Mouse (Mus musculus) olfactory bulb, adult 2 months (tissue): Measurements from ENCODE around the gene Parp1. TPM values are rescaled to one million over a fixed set of nuclear protein-coding genes. Genes with fewer than 3 reads are reported as not detected.
"Not testable (repeated sequence)": the region's sequence is repeated elsewhere in the genome, so short reads cannot be mapped to it uniquely, and the experiment has no call there.

Experiments used
- H3K27ac ChIP-seq: fragments of 200-500 bp; 2 replicates; pipeline ENCODE4 v1.5.1; 2012; ENCODE audit warnings: low read depth, low read length; ENCODE audit not compliant: insufficient read depth
- H3K4me1 ChIP-seq: fragments of 200-500 bp; 2 replicates; pipeline ENCODE4 v1.6.1; 2012; ENCODE audit warnings: low read length; ENCODE audit not compliant: control insufficient read depth, insufficient read depth
- H3K4me3 ChIP-seq: fragments of 200-500 bp; 2 replicates; pipeline ENCODE4 v1.5.1; 2012; ENCODE audit warnings: mild to moderate bottlenecking, low read depth, low read length, moderate library complexity; ENCODE audit not compliant: insufficient read depth
- CTCF ChIP-seq: fragments of 200-500 bp; IDR thresholded peaks from 2 replicates; pipeline ENCODE4 v1.5.1; 2012; ENCODE audit warnings: low read depth, mild to moderate bottlenecking, low read length, moderate library complexity; ENCODE audit not compliant: insufficient read depth
- POLR2A ChIP-seq: fragments of 200-500 bp; IDR thresholded peaks from 2 replicates; pipeline ENCODE4 v1.6.1; 2012; ENCODE audit warnings: mild to moderate bottlenecking, low read depth, low read length, moderate library complexity; ENCODE audit not compliant: insufficient read depth
- whole genome bisulfite sequencing: fragments of 180-500 bp; shearing (Covaris S2); methylation state at CpG from one replicate; pipeline ENCODE4 v1.1.7; 2018; 5-methylcytosine and 5-hydroxymethylcytosine counted together
- polyA plus RNA-seq: library from polyadenylated mRNA; stranded (reverse); fragments of >200 nt; gene quantifications from 2 replicates; pipeline ENCODE4 v1.2.4, GENCODE M21; 2012; ENCODE audit warnings: low replicate concordance; ENCODE audit not compliant: missing spikeins, insufficient read depth, insufficient read length

The Parp1 gene
- polyA plus RNA-seq, 1 experiment: not detected

GRCm38 (mm10) chr1:180550770-180551169 lies 18.0 kb upstream of the Parp1 start:
- TF ChIP-seq CTCF (no peak), POLR2A (no peak)
- Histone ChIP-seq H3K4me3 (no peak overlapping the region), H3K27ac (no peak overlapping the region), H3K4me1 (no peaks in the 10 kb centered on the region)
- WGBS: 28% methylated on average over 5 of the region's 5 CpGs

- TF ChIP-seq POLR2A: no peak
- no peak for TF ChIP-seq CTCF
- 91% methylated on average over 5 of the region's 5 CpGs for WGBS
- Histone ChIP-seq H3K4me3 (no peak overlapping the region), H3K4me1 (no peaks in the 10 kb centered on the region), H3K27ac (no peak overlapping the region)
Observed at GRCm38 (mm10) chr1:180556899-180557298, 11.8 kb upstream of the Parp1 start.

- Histone ChIP-seq H3K4me3 (no peak overlapping the region), H3K4me1 (peaks cover 3% of the 10 kb centered on the region; the same call in 1 of the 2 replicates), H3K27ac (no peak overlapping the region)
- WGBS: 69% methylated on average over 8 of the region's 8 CpGs
- TF ChIP-seq POLR2A (no peak), CTCF (no peak)
Observed at GRCm38 (mm10) chr1:180559454-180559853, 9.3 kb upstream of the Parp1 start.

- no peak overlapping the region for H3K4me3 ChIP-seq
- no peak for TF ChIP-seq CTCF
- no peak for TF ChIP-seq POLR2A
- 62% methylated on average over 3 of the region's 3 CpGs for WGBS
- H3K27ac ChIP-seq: no peak overlapping the region
- H3K4me1 ChIP-seq: peaks cover 12% of the 10 kb centered on the region
Observed at GRCm38 (mm10) chr1:180561187-180561586, 7.5 kb upstream of the Parp1 start.

DNA sequence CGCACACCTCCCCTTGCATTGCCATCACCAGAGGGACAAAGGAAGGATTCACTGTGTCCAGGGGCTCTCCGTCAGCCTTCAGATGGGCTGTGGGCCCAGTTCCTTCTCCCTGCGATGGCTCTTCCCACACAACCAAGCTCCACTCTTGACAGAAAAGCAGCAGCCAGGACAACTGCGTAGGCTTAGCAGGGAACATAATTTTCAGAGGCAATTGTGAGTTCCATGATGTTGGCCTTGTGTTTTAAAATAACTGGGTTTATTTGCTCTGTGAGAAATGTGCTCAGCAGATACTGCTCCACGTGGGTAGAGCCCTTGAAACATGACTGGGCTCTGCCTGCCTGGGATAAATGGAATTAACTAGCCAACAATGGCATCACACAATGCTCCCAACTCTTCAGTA lies 3.8 kb upstream of the Parp1 start:
- peak overlapping the region; percentile 90 for H3K27ac ChIP-seq
- 46% methylated on average over 5 of the region's 5 CpGs for WGBS
- TF ChIP-seq POLR2A: no peak
- TF ChIP-seq CTCF: no peak
- peaks cover 17% of the 10 kb centered on the region for H3K4me1 ChIP-seq
- no peak overlapping the region for H3K4me3 ChIP-seq

DNA sequence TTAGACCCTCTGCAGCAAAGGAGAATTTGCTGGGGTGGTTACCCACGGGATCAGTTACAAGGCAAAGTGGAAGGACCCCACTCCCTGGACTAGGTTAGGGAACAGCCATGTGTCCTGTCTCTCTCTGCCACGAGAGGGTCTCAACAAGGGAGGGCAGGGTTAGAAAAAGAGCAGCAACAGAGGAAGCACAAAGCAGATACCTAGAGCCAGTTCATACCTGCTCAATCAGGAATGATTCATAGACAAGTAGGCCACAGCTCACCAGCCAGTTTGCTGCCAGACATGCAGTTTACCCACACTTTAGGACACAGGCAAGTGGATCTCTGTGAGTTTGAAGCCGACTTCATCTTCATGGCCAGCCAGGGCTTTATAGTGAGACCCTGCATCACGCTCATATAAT lies 963 bp upstream of the Parp1 start:
- Histone ChIP-seq H3K4me3 (no peak overlapping the region), H3K4me1 (peaks cover 28% of the 10 kb centered on the region), H3K27ac (no peak overlapping the region)
- WGBS: 86% methylated on average over 4 of the region's 4 CpGs
- no peak for TF ChIP-seq CTCF
- no peak for TF ChIP-seq POLR2A

- 30% methylated on average over 7 of the region's 7 CpGs for WGBS
- peak overlapping the region; percentile 73; the same call in 1 of the 2 replicates for H3K27ac ChIP-seq
- H3K4me1 ChIP-seq: peaks cover 30% of the 10 kb centered on the region
- H3K4me3 ChIP-seq: peak overlapping the region; percentile 69
- no peak for TF ChIP-seq CTCF
Observed at GRCm38 (mm10) chr1:180568248-180568647, 476 bp upstream of the Parp1 start.

GRCm38 (mm10) chr1:180569453-180569852 lies 729 bp downstream of the Parp1 start:
- TF ChIP-seq CTCF (no peak), POLR2A (no peak)
- WGBS: under 1% methylated on average over 17 of the region's 17 CpGs
- Histone ChIP-seq H3K4me3 (peak overlapping the region; percentile 69), H3K4me1 (peaks cover 31% of the 10 kb centered on the region), H3K27ac (peak overlapping the region; percentile 10)

GRCm38 (mm10) chr1:180570181-180570580 lies 1.5 kb downstream of the Parp1 start:
- H3K4me3 ChIP-seq: peak overlapping the region; percentile 24; the same call in 1 of the 2 replicates
- H3K4me1 ChIP-seq: peaks cover 28% of the 10 kb centered on the region
- WGBS: 9% methylated on average over 5 of the region's 5 CpGs
- TF ChIP-seq CTCF (no peak), POLR2A (no peak)
- no peak overlapping the region for H3K27ac ChIP-seq

- Histone ChIP-seq H3K4me3 (no peak overlapping the region), H3K4me1 (peaks cover 23% of the 10 kb centered on the region), H3K27ac (no peak overlapping the region)
- 71% methylated on average over 8 of the region's 8 CpGs for WGBS
- TF ChIP-seq POLR2A: no peak
- TF ChIP-seq CTCF: no peak
Observed at GRCm38 (mm10) chr1:180571018-180571589, 2.4 kb downstream of the Parp1 start.

DNA sequence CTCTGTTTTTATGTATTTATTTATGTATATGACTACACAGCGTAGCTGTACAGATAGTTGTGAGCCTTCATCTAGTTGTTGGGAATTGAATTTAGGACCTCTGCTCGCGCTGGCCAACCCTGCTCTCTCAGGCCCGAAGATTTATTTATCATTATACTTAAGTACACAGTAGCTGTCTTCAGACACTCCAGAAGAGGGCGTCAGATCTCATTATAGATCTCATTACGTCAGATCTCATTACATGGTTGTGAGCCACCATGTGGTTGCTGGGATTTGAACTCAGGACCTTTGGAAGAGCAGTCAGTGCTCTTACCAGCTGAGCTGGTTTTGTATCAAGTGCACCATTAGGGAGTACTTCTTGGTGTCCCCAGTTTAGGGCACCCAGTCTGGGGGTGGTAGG lies 3.0 kb downstream of the Parp1 start:
- not testable (repeated sequence) for H3K27ac ChIP-seq, H3K4me3 ChIP-seq
- peaks cover 23% of the 10 kb centered on the region for H3K4me1 ChIP-seq
- WGBS: 85% methylated on average over 6 of the region's 6 CpGs
